Mouse (Mus musculus): ENCODE data around the gene Tbcel.

Tbcel gene

DNA sequence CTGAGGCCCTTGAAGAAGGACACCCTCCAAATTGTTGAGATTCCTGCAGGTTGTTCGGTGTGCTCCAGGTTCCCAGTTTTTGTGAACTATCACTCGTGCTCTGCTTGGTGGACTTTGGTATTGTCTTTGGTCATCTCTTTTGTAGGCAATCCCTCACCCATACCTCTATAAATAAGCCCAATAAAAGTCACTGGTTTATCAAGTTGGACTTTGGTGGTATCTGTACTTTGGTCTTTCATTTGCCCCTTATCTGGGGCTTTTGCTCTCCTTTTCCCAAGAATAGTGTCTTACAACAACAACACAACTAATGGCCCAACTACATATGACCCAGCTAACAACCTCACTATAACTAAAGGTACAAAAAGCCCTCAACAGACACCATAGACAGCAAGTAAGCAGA, 66.4 kb downstream of the Tbcel start:
- no peak for DNase-seq (ENCODE audit: extremely low spot score)

DNA sequence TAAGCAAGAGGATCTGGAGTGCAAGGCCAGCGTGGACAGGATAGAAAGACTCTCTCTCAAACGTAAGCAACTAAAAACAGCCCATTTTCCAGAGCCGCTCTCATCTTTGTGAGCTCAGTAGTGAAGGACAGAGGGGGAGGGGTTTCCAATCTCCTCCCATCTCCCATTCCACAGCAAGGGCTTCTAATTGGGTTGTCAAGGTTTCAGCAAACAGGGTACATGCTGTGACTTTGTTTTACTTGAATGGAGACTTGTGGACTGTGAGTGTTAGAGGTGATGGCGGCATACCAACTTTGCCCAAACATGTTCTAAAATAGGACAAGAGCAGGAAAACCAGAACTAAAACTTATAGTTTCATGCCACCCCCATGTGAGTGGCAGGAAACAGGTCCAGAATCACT, 68.2 kb downstream of the Tbcel start:
- no peak for DNase-seq (ENCODE audit: extremely low spot score)

DNA sequence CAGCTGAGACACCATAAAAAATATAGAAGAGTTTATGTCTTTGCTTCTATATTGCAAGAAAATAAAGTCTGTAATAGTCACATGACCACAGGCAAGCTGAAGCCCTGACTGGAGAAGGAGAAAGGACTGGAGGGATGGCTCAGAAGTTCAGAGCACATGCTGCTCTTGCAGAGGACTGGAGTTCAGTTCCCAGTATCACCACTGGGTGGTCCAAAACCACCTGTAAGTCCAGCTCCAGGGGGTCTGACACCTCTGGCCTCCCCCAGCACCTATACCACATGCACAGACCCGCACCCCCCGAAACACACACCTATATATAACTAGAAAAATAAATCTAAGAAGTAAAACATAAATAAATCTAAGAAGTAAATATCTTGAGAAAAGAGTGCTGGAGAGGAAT, 75.5 kb downstream of the Tbcel start:
- no peak for DNase-seq (ENCODE audit: extremely low spot score)

DNA sequence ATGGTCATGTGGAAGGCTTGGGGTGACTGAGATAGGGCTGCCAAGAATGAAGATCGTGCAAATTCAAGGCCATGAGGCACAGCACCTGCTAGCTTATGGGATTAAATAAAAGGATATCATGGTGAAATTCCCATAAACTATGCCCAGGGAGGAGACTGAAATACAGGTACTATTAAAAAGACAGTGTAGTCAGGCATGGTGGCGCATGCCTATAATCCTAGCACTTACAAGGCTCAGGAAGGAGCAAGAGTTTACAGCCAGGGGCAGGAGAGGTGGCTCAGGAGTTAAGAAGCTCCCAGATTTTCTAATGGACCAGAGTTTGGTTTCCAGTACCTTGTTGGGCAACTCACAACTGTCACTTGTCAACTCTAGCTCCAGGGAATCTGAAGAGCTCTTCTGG, 76.0 kb downstream of the Tbcel start:
- no peak for DNase-seq (ENCODE audit: extremely low spot score)

DNA sequence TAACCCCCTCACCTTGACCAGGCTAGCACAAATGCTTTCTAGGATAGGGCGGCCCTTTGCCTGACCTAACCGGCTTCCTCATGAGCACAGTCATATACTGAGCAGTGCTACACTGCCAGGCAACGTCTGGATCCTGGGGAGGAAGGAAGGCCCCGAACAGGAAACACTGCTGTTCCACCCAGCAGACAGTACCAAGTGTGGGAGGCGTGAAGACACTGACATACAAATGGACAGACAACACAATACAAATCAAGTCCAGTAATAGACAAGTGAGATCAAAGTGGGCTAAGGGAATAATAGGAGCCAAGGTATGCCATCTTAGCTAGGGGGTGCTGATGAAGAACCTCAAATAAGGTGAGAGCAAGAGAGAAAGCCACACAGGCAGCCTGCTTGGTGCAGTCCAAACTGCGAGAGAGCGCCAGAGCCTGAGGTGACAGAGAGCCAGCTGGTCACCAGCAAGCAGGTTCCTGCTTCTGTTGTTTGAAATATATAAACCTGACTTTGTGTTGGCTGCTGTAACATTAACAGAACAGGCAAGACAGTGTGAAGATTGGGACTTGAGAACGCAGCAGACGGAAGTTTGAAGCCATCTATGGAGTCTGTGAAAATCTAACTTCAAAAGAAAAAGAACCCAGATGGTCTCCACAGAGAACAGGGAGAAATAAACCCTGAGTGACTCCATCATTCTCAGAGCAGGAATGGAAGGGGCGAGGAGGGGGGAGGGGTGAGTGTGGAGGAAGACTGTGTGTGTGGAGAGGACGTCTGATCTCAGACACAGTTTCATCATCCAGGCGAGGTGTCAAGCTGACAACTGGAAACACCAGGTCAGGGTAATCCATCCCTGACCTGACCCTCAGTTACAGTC, 79.3 kb downstream of the Tbcel start:
- no peak for DNase-seq (ENCODE audit: extremely low spot score)

DNA sequence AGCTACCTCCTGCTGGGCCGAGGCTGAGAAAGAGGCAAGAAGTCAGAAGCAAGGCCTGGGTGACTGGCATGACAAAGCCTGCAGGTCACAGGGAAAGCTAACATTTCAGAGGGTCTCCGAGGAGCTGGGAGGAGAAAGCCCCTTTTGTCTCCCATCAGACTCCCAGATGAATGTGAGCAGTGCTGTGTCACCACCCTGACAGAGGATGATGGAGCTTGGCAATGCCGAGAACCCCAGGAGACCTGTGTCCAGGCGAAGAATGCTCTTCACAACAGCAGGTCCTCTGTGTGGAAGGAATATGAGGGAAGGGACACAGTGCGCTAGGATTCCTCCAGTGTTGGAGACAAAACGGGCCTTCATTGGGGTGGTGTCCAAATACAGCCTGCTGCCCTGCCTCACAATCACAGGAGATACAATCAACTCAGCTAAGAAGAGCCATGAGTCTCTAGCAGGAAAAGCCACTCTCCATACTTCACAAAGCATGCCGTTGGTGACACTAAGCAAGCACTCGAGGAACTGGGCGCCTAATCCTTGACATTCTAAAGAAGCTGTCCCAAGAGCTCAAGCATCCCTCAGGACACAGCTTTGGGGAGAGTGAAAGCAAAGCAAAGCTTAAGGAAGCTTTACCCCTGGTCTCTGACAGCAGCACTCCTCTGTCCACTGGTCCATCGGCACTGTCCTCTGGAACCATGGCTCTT, 80.8 kb downstream of the Tbcel start:
- peak; percentile 36 for DNase-seq (ENCODE audit: extremely low spot score)

DNA sequence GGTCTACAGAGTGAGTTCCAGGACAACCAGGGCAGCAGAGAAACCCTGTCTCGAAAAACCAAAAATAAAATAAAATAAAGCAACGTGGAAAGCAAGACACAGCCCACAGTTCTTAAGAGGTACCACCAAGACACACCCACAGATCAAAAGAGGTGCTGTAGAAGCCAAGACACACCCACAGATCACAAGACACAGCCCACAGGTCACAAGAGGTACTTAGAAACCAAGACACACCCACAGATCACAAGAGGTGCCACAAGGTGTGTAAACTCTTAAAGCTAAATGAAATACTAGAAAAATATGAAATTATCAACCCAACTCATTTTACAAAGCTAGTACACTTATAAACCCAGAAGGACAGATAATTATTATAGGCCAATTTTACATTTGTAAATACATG, 84.0 kb downstream of the Tbcel start:
- no peak for DNase-seq (ENCODE audit: extremely low spot score)

DNA sequence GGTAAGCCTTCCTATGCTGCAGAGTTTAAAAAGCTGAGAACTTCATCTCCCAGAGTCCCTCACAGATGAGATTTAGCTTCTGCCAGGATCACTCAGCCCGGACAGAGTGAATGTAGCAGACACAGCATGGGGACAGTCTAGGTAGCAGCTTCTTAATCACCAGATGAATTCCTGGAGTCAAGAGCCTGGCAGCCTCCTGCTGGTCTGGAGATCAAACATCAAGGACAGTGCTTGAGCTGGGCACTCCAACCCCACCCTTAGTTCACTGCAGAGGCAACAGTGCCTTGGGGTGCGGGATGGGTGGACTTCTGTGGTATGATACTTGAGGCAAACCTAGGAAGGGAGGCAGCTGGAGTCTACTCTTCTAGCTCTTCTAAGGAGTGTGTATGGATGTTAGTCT, 87.9 kb downstream of the Tbcel start:
- DNase-seq (ENCODE audit: extremely low spot score) = no peak

DNA sequence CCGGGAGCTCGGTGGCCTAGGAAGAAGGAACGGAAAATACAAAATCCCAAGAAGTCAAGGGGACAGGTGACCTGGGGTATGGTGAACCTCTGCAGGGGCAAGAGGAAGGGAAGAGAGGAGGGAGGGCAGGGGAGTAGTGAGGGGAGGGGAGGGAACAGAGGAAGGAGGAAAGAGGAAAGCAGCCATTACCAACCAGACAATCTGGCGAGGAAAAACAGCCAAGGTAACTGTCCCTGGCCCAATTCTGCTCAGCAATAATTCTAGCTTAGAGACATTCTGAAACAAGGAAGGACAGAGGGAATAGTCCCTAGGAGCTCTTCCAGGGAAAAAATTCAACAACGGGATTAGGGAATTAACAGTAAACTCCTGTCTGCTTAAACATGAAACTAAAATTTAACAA, 88.8 kb downstream of the Tbcel start:
- no peak for DNase-seq (ENCODE audit: extremely low spot score)

DNA sequence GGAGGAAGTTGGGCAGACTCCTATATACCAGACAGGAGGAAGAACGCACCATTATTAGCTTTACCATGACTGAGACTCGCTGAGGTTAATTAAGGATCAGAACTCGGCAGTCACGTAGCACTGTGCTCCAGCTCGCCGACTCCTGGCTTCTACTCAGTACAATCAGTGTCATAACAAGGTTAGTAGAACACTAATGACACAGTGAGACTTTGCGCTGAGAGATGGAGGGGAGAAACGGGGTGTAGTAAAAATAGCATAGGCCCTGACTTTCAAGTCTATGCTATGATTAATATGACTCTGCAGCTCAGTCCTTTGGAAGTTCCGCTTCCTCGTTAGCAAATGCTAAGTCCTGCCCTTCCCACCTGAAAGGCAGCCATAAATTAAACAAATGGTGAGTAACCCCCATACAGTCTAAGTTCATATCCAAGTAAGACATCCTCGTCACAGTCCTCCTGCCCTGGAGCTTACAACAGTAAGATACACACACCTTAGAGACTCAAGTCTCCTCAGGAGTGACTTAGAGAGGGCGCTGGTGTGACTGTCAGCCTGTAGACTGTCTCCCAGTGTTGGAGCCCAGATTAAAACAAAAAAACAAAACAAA, 90.2 kb downstream of the Tbcel start:
- DNase-seq (ENCODE audit: extremely low spot score) = no peak

DNA sequence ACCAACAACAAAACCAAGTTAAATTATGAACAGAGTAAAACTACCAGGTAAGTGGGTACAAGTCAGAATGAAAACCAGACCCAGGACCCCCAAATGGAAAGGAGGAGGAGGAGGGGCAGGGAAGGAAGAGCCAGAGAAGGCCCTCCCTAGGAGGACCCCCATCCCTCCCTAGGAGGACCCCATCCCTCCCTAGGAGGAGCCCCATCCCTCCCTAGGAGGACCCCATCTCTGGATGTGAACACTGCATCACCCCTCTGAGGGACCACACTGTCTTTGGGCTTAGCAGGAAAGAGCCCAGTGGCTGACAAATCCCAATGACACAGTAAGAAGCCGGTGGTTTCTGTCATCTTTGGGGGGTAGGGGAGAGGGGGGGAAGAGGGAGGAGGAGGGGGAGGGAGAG, 92.4 kb downstream of the Tbcel start:
- no peak for DNase-seq (ENCODE audit: extremely low spot score)

DNA sequence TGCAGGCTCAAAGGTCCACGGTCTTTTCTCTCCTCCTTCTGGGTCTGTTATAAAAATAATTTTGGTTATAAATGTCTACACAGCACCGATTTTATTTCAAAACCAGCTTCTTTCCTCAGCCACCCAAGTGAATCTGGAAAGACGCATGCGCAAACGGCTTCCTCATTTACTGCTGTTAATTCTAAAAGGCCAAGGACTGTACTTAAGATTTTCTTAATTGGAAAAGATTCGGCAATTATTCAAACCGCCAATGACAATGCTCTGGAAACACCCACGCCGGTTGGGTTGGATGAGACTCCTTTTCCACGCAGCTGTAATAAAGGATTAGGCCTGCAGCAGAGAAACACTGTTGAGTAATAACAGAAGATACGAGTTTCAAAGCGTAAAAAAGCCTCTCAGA, 94.3 kb downstream of the Tbcel start:
- no peak for DNase-seq (ENCODE audit: extremely low spot score)

DNA sequence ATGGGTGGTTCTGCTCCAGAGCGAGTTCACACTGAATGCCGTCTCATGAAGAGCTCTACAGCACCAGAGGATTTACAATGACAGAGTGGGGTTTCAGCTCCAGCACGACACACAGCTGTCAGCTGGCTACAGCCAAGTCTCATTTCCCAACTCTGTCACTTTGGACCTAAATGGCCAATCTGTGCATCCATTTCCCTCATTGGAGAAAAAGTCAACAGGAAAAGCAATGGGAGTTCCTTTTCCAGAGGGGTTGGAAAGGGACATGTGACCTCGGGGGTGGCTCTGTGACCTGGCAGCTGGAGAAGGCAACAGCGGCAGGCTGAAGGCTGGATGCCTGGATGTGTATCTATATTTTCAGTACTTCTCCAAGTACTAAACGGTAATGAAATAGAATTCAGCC, 96.3 kb downstream of the Tbcel start:
- no peak for DNase-seq (ENCODE audit: extremely low spot score)

DNA sequence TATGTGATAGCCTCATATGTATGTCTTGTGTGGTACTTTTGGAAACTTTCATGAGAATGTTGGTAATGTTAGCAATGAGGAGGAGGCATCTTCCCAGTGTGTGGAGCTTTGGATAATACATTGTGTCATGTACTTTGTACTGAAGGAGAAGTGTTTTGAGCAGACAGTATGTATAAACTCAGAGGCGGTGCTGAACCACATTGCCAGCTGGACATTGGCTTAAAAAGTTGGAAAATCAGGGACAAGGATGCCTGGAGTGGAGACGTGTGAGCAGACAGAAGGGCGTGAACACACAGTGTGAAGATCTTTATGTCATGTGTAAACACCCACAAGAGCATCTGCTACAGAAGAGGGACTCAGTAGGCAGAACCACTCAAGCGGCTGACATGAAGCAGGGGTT, 101.9 kb downstream of the Tbcel start:
- DNase-seq (ENCODE audit: extremely low spot score) = no peak

DNA sequence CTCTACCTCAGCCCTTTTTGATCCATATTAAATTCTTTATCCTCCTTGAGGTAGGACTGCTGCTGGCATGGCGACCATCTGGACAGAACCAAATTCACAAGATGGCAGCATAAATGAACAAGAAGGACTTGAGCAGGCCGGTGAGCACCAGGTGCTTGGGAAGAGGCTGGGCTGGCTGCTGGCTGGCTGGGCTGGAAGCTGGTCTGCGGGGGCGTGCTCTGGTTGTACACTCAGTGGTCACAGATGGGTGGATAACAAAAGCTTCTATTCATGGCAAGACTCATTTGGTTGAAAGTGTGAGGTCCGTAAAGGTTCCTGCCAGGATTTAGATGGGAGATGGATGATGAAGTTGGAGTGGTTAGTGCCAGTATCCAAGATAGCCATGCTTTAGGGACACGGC, 106.1 kb downstream of the Tbcel start:
- no peak for DNase-seq (ENCODE audit: extremely low spot score)

DNA sequence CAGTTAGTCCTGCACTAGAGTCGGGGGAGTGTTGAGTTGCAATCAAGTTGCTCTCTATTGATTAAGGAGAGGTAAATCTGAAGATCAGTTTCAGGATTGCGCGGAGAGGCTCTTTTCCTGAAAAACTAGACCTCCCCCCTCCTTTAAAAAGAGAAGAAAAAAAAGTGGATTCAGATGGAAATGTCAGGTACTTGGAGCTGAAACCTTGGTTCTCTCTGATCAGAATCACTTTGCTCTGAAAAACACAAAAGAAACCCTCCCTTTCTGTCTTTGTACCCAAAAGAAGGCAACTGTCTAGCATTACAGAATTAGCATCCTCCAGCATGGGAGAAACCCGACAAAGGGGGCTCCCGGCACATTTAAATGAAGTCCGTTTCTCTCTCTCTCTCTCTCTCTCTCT, 107.8 kb downstream of the Tbcel start, which contains the start of gene Tecta:
Tecta (minus strand) TSS at position 101 of the 400 bp plus-strand sequence.
- no peak for DNase-seq (ENCODE audit: extremely low spot score)

DNA sequence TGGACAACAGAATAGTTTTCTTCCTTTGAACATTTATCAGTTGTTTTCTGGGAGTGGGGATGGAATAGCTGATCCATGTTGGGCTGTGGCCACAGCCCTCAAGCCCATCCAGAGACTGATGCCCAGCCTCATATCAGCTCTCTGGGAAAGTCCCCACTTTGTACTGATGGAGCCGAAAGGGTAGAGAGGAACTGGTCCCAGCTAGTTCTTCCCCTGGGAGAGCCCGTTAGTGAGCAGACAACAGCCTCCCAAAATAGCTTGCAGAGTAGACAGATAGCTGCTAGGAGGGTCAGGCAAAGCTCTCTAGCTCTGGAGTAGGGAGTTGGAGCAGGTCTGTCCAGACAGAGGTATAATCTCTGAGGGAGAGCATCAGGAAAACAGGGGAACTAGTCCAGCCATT, 111.5 kb downstream of the Tbcel start:
- DNase-seq (ENCODE audit: extremely low spot score) = no peak

DNA sequence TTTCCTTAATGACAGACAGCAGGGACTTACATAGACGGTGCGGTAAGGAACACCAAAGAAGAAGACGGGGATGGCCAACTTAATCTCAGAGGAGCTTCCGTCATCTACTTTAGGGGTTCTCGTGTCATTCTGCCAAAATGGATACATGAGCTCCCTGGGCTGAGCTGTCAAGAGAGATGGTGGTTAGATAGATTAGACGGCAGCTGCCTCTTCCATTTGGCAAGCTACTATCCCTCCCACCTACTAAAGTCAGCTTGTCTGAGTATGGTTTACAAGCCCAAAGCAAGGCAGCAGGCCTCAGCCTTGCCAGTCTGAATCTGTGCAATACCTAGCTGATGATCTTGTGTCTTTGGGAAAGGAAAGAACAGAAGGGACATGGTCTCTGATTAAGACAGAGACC, 112.7 kb downstream of the Tbcel start:
- no peak for DNase-seq (ENCODE audit: extremely low spot score)

DNA sequence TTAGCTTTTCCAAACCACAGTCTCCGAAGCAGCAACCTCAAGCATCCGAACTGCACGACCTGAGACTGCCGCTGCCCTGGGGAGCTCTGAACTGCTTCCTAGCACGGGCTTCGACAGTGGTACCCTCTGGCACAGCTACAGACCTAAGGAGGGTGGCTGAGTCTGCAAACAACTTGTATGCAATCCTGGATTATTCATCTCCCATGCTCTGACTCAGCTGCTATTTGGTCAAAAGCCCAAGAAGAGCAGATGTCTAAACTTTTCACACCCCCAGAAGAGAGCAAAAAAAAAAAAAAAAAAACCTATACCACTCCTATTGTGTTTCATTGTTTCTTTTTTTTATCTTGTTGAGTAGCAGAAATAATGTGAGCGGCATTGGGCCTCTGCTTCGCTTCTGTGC, 113.3 kb downstream of the Tbcel start:
- no peak for DNase-seq (ENCODE audit: extremely low spot score)

DNA sequence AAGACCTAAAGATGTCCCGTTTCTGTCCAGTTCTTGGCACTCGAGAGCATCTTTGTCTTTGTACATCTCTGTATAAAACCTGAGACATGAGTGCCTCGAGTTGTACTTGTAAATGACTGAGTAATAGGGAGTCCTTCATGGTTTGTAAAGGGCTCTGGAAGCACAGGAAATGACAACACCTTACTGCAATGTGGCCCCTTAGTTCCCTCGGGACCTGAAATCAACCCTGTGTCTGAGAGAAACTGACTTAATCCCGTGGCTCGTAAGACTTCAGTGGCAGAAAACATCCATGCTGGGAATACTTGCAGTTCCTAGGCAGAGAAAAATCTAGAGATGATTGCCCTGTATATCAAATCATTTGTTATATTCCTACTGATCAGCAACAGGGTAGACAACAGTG, 114.7 kb downstream of the Tbcel start:
- no peak for DNase-seq (ENCODE audit: extremely low spot score)

DNA sequence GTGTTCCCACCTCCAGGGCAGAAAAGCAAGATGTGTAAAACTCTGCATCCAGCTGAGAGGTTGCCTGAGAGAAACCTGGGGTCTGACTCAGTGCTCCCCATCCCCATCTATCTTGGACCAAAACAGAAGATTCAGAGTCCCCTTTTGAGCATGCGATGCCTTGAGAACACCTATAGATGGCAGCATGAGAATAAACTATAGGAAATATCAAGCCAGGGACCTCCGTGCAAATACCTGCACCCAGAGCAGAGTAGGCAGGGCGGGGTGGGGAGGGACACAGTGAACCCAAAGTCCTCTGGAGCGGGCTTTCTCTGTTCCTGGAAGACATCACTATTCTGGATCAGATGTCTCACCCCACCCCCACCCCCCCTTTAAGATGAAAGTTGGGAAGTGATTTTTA, 119.1 kb downstream of the Tbcel start:
- no peak for DNase-seq (ENCODE audit: extremely low spot score)

DNA sequence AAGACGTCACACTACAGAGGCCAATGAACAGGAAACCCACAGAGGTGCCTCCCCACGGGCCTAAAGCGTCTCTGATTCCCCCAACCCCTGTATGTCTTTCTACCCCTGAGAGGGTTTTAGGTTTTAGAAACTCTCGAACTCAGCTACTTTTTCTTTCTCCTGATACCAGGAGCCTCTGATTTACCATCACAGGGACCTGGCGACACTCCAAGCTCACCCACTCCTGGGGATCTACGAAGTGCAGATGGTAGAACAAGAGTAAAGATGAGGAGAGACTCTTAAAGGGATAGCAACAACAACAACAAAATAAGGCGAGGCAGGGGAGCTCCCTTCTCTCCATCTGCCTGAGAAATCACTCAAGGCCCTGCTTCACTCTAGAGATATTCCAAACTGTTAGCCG, 120.6 kb downstream of the Tbcel start:
- DNase-seq (ENCODE audit: extremely low spot score) = no peak

DNA sequence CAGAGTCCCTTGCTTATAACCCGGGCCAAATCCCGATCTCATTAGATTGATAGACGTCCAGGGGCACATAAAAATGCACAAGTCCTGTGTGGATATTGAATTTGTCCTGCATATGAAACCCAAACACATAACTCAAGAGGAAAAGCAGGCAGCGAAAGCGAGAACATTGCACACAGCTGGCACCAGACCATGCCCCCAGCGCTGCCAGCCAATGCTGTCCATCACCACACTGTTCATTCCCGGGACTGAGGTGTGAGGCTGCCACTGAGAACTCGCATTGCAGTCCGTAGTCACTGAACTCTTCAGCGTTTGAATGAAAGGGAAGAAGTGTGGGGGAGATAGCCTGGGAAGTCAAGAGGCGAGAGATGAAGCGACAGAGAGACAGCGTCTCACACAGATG, 122.0 kb downstream of the Tbcel start:
- DNase-seq (ENCODE audit: extremely low spot score) = no peak
